Mouse (Mus musculus) activated CD4-positive, CD25-positive, alpha-beta regulatory T cell, adult 4 months (primary cell): ENCODE measurements around the gene Itih2. TPM values are rescaled to one million over a fixed set of nuclear protein-coding genes. Genes with fewer than 3 reads are reported as not detected.

Experiments
- ATAC-seq: one replicate; pipeline ENCODE4 v1.8.0; 2017
- polyA plus RNA-seq, 2 experiments: library from polyadenylated mRNA; unstranded; fragments of 100-300 nt; shearing (Covaris generic); gene quantifications; one replicate each; pipeline ENCODE4 v1.2.1; 2017

The Itih2 gene
- polyA plus RNA-seq, 2 experiments from 2014 or later: not detected

- no peak for ATAC-seq
Observed at GRCm38 (mm10) chr2:10108535-10109189, 22.5 kb downstream of the Itih2 start.

DNA sequence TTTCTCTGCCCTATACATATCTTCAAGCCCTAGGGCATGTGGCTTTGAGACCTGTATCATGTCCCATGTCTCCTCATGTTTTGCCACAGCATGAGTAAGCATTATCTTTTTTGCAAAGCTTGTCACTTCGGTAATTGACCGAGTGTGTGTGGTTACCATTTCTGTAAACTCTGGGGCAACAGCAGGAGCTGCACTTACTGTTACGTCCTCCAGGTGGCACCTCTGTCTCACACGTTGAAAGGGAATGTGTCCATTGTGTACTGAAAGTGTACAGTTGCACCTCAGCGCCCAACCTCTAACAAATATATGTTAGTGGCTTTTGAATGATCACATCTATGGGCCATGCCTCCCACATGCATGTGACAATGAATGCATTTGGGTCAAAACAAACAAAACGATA, 30.0 kb downstream of the Itih2 start:
- ATAC-seq: peak; percentile 76

DNA sequence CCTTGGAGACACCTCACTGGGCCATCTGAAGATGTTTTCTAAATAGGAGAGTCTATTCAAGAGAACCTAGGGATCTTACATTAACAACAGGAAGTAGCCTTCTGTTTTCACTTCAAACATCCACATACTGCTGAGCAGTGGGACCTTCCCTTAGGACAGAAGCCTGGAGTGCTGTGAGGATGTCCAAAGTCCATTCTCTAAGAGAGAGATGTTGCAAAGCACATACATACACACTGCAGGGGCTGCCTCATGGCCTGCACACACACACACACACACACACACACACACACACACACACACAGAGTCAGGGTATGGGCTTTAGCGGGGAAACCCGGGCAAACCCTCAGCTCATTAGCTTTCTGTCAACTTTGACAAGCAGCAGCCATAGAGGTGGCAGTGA, 30.7 kb downstream of the Itih2 start:
- no peak for ATAC-seq

DNA sequence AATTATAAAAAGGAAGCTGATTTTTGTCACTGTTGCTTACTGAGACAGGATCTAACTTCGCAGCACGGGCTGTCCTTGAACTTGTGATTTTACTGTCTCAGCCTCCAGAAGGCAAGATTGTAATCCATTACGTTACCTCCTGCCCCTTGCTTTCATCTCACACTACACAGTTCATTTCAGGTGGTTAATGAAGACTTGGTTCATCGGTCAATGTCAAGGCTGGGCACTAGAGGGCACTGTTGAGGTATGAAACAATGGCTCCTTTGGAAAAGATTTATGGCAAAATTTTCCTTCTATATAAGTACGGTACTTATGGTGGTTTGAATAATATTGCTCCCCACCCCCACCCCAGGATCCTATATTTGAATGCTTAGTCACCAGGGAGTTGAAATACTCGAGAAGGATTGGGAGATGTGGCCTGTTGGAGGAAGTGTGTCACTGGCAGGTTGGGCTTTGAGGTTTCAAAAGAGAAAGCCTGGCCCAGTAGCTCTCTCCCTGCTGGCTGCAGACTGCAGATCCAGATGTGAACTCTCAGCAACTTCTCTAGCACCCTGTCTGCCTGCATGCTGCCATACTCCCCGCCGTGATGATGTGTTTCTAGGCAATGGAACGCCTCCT, 32.5 kb downstream of the Itih2 start:
- peak; percentile 36 for ATAC-seq

- ATAC-seq: no peak
Observed at GRCm38 (mm10) chr2:10094327-10095100, 36.7 kb downstream of the Itih2 start.

- no peak for ATAC-seq
Observed at GRCm38 (mm10) chr2:10087256-10087850, 43.8 kb downstream of the Itih2 start.

DNA sequence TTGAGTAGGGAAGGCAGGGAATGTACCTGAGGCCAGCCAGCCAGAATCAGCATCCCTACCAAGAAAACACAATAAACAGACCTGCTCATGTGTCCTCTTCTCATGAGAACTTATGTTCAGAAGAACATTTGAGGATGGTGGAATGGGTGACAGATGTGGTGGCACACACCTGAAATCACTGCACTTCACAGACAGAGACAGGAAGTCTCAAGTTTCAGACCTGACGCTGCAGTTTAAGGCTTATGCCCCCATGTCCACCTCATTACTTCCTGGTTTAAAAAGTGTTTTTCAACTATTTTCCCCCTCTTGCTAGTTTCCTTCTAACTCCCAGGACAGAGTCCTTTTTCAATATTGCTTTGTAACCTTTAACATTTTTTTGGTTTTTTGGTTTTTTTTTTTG, 48.5 kb downstream of the Itih2 start:
- no peak for ATAC-seq

GRCm38 (mm10) chr2:10081453-10082080, 49.6 kb downstream of the Itih2 start:
- no peak for ATAC-seq

GRCm38 (mm10) chr2:10080310-10081010, 50.7 kb downstream of the Itih2 start, which contains the start of the genes Atp5c1 and Kin:
TSS of gene Atp5c1 (minus strand) at chr2:10080510.
TSS of gene Kin (plus strand) at chr2:10080593.
- ATAC-seq: peak; percentile 98

GRCm38 (mm10) chr2:10079745-10080309, 51.4 kb downstream of the Itih2 start:
- peak; percentile 45 for ATAC-seq

- ATAC-seq: no peak
Observed at GRCm38 (mm10) chr2:10076675-10077074, 54.5 kb downstream of the Itih2 start.

DNA sequence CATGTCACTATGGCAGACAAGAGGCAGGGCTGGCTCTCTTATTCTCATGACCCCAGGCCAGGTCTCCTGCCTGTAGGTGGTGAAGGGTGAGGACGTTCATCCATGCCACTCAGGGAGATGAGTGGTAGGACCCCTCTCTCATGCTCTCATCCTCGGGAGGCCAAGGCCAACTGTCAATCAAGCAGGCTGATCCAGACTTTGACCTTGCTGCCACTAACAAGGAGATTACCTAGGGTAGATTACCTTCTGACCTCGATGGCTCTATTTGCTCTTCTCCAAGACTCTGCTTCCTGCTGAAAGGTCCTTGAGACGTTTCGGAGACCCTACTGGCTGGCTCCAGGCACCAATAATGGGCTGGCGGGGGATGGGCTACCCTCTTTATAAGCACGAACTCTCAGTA, 56.7 kb downstream of the Itih2 start:
- no peak for ATAC-seq

DNA sequence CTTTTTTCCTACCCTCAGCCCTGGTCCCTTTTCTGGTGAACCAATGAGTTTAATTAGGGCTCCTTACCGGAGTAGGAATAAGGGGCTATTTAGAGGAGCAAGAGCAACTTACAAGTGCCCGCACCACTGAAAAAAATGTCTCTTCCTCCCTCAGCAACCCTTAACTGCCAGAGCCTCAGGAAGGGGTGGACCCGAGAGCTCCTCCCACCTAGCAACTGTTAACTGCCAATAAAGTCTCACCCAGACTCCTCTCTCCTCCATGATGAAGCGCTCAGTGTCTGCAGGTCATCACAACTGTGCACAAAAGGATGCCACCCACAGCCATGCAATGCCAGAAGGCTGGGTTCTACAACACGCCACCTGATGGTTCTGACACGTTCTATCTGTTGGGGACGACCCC, 59.4 kb downstream of the Itih2 start:
- ATAC-seq: no peak

GRCm38 (mm10) chr2:10058836-10059235, 72.4 kb downstream of the Itih2 start:
- ATAC-seq: no peak

- ATAC-seq: no peak
Observed at GRCm38 (mm10) chr2:10051996-10052395, 79.2 kb downstream of the Itih2 start.

DNA sequence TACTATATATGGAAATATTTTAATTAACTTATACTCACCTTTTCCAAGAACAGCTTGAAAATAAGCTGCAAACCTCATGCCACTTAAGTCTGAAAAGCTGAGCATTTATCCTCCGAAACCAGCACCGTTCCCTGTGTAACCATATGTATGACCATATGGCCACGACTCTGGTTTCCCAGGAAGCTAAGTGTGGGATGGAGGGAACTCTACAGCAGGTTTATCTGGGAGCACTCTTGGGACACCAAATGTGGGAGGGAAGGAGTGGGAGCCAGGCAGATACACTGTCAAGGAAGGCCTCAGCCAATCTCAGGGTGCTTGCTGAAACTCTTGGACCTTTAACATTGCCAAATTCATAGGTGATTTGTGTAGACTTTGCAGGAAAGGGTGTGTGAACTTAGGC, 80.3 kb downstream of the Itih2 start:
- no peak for ATAC-seq

DNA sequence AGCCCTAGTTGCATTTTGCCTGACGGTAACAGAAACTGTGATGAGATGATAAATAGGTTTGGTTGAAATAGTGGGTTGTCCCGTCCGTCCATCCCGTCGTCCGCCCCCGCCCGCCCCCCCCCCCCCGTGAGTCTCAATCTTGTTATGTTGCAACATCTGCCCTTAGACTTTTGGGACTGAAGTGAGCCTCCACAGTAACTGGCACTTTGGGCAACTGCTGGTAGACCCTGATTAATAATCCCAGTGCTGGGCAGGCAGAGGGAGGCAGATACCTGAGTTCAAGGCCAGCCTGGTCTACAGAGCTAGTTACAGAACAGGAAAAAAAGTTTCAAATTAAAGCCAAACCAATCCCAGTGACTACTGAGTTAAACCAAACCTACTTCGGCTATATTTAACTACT, 81.7 kb downstream of the Itih2 start:
- ATAC-seq: no peak

- ATAC-seq: peak; percentile 95
Observed at GRCm38 (mm10) chr2:10048461-10048860, 82.7 kb downstream of the Itih2 start, which contains the start of gene Taf3. TSS of gene Taf3 (minus strand) at chr2:10048596.

DNA sequence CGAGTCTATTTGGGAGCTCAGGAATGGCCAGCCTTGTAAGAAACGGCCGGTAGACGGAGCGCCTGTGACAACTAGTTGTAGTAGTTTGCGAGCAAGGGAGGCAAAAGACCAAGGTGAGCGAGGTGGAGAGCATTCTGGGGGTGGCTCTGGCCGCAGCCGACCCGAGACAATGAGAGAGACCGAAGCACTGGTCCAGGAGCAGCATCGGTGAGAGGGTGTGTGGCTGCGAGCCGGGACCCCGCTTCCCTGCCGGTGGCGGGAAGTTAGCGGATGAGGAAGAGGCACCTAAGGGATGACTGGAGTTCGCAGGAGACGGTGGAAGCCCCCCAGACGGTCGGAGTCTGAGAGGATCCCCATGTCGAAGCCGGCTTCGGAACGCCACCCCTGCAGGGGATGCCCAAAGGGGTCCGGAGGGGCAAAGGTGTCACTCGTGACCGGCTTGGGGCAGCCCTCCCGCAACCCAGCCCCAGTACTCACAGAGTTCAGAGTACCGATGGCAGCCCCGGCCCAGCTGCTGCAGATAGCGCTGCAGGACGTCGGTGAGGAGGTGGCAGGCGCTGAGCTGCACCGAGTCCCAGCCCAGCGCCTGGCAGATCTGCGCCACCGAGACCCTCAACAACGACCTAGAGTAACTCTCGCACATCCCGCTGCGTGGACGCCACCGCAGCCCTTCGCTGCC, 83.3 kb downstream of the Itih2 start:
- peak; percentile 25 for ATAC-seq
